Mouse (Mus musculus): ENCODE results near the gene Olfr467.
"Not testable (repeated sequence)": the region's sequence is repeated elsewhere in the genome, so short reads cannot be mapped to it uniquely, and the experiment has no call there.

Olfr467 gene

DNA sequence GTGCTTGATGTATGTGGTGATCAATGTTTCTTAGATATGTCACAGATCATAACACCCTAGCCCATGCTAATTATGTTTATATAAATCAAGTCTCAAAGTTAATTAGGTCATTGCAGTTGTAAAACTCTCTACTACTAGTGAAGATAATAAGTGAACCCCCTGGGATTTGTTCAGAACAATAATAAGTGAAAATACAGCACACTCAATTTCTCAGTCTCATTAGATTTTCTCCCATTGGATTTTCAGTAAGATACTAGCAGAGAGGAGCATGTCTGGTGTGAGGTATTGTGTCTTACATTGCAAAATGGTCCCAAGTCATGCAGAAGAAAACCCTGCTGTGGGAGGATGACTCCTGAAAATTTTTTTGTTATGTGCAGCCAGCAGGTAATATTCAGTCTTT lies at the start of gene Olfr467:
TSS of gene Olfr467 (plus strand) at position 301 of the 400 bp plus-strand sequence.
- DNase-seq, result no peak

DNA sequence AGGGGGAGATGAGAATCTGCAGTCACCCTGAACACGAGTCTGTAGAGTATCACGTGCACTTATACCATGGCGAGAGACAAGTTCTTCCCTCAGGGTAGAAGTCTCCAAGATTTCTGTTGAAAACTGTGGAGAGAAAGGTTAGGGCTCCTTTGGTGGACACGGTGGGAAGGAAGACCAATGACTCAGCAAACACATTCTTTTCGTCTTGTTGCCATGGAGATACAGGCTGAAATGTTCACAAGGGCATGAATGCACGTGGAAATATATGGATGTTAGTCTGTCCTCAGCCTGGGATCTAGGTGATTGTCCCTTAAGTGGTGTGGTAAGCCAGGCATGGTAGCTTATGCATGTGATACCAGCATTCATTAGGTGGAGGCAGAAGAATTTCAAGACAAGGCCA lies 41.3 kb upstream of the Olfr467 start:
- no peak for DNase-seq

DNA sequence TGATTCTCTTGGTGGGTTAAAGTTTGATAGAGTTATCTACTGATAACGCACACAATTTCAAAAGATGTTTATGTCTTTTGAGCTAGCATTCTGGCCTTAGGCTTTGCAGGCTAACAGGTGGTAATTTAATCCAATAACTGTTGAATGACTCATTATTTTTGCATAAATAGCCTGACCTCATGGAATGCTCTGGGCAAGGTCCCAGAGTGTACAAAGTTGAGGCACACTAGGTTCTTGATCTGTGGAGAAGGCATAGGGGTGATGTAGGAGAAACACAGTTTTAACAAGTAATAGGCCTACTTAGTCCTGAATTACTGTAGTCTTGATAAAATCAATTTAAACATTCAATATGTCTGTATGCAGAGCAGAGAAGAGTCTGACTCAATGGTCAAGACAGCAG lies 33.8 kb upstream of the Olfr467 start:
- no peak for DNase-seq

DNA sequence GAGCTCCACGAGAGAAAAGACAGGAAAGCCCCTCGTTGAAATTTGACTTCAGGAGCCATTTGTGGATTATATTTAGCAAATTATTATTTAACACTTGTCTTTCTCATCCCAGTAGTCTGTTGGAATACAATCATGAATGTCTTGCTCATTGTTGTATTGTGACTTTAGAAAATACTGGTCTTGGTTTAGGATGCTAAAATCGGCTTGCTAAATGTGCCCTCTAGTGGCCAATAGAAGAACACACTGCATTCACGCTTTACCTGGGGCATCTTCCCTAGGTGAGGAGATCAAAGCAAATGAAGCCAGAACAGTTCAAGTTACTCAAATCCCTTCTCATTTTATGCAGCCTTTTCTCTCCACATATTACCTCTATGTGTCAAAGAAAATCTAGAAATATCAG lies 32.5 kb upstream of the Olfr467 start:
- DNase-seq, result no peak

DNA sequence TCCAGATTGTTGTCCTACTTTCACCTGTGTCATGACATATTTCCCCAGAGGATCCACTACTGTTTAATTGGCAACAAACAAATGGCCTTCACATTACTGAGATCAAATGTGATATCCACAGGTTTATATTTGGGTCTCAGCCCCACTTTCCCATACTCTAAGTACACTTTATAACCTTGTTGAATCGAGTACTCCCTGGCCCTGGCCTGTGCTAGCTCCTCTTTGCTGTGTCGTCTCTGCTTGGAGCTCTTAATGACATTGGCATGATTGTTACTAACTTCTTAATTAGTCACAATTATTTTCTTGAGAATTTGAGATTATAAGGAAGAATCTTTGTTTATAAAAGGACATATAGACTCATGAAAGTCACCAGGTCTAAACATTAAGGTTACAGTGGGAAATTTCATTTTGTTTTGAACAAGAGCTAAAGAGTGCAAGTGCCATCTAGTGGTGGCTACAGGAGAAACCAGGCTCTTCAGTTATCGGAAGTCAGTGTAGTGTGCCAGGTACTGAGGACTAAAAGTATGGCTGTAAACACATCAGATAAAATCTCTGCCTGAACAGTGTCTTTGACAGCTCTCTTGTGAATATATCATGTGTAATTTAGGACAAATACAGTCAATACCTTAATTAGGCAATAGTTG lies 24.0 kb upstream of the Olfr467 start:
- DNase-seq, result peak; percentile 8

DNA sequence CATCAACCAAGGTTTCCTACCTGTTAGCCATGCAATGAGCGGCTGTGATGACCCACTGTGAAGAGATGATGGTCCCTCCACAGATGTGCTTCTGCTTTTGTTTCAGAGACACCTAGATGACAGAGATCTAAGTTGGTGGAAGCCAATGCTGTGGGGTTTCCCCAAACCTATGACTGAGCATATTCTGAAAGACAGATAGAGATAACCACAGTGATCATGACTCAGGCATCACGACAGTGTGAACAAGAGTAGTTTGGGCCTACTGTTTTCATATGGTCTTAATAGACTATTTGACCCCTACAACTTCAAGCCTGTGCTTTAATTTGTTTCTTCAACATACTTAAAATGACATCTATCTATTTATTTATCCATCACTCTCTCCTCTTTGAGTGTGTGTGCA lies 15.6 kb upstream of the Olfr467 start:
- DNase-seq, result no peak

DNA sequence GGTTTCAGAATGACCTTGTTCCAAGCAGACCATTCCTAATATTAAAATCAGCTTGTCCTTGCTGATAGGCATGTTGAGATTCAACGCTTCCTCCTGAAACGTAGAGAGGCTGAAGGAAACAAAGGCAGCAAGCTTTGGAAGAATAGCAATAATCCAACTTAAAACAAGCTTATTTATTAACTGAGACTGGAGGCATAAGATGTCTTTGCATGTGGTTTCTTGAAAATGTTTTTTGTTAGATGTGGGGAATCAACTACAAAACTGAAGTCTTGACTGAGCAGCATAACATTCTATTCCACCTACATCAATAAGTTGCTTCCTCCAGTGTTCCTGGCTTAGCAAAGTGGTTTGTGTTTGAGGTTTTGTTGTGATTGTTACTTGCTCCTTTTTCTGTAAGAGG lies 11.0 kb upstream of the Olfr467 start, which contains the start of gene Ovch2:
TSS of gene Ovch2 (minus strand) at position 101 of the 400 bp plus-strand sequence.
- DNase-seq, result no peak

DNA sequence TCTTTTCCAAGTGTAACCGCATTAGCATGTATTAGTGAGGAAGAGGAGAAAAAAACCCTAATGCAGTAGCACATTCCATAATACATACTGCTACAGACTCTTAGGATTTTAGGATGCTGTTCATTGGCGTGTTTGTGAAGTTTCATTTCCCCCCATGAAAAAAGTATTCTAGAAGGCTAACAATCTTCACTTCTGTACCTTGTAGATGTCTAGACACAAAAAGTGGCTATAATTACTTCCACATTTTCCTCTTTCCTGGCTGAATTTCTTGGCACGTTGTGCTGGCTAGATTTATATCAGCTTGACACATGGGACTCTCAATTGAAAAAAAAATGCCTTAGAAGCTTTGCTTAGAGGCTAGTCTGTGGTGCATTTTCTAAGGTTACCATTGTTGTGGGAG lies 9.9 kb upstream of the Olfr467 start:
- DNase-seq, result no peak

DNA sequence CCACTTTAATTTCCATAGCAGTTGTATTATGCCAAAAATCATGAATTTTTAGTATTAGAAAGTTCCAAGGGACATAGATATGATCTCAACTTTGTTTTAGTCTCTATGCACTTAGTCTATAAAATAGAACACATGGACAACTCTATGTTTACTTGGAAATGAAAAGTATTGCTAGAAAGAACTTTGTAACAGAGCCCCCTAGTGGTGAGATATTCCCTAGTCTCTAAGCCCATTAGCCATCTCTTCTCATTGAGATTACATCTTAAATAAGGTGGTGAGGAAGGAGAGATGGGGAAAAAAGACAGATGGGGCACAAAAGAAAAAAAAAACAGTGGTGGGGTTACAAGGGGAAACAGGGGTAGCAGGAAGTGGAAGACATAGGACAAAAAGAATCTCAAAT lies 7.4 kb downstream of the Olfr467 start:
- DNase-seq, result no peak

DNA sequence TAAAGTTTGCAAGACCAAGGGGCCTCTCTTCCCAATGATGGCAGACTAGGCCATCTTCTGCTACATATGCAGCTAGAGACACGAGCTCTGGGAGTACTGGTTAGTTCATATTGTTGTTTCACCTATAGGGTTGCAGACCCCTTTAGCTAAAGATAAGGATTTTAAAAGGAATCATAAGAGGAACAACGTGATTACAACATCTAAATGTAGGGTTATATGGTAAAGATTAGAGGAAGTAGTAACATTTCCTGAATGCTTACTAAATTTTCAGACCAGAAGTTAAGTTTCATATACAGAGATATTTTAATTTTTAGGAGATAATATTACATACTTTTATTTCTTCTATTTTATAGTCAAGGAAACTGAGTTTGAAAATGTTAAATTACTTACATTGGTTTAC lies 11.8 kb downstream of the Olfr467 start:
- not testable (repeated sequence) for DNase-seq

DNA sequence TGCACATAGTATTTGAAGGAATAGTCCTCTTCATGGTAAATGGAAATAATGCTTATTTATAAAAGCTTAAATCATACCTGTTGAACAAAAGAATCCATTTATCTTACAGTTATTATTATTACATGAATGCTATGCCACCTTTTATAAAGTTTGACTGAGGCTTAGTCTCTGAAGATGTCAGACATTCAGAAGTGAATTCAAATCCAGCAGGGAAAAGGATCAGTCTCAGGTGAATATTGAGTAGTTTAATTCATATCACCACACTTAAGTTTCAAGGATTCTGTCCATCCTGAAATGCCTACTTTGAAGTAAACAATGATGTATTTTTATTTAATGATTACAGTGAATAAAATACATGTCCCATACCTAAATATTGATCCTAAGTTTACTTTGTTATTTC lies 13.4 kb downstream of the Olfr467 start, which contains the start of gene Olfr469:
TSS of gene Olfr469 (minus strand) at position 101 of the 400 bp plus-strand sequence.
- not testable (repeated sequence) for DNase-seq

DNA sequence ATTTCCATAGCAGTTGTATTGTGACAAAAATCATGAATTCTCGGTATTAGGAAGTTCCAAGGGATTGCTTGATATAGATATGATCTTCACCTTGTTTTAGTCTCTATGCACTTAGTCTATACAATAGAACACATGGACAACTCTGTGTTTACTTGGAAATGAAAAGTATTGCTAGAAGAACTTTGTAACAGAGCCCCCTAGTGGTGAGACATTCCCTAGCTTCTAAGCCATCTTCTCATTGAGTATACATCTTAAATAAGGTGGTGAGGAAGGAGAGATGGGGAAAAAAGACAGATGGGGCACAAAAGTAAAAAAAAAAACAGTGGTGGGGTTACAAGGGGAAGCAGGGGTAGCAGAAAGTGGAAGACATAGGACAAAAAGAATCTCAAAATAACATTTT lies 29.7 kb downstream of the Olfr467 start:
- DNase-seq, result no peak

DNA sequence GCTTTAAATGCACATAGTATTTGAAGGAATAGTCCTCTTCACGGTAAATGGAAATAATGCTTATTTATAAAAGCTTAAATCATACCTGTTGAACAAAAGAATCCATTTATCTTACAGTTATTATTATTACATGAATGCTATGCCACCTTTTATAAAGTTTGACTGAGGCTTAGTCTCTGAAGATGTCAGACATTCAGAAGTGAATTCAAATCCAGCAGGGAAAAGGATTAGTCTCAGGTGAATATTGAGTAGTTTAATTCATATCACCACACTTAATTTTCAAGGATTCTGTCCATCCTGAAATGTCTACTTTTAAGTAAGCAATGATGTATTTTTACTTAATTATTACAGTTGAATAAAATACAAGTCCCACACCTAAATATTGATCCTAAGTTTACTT lies 35.3 kb downstream of the Olfr467 start, which contains the start of gene Olfr470:
TSS of gene Olfr470 (minus strand) at position 101 of the 400 bp plus-strand sequence.
- DNase-seq, result not testable (repeated sequence)
